Mouse (Mus musculus) adrenal gland (tissue): ENCODE results near the gene Lrrc71.

Experiments used
- intact Hi-C: fragments of 180-260 bp; cut with DNase I; formaldehyde crosslinking; loops from one replicate; pipeline ENCODE4 v1.15.1; 2025
- long read RNA-seq, 2 experiments: library from polyadenylated mRNA; unstranded; transcript quantifications; one replicate each; pipeline ENCODE4 v2.0.0; 2020; ENCODE audit warnings: borderline replicate concordance in 1 of 2; ENCODE audit not compliant: insufficient replicate concordance in 1 of 2

Lrrc71 gene
- long read RNA-seq, experiment 1: 0 reads
- long read RNA-seq, experiment 2: 0 reads

- intact Hi-C loops: no loop called here
Measured at GRCm38 (mm10) chr3:87748431-87748830, at the start of gene Lrrc71. Gene Lrrc71, minus strand, starts transcription at chr3:87748625.

- intact Hi-C loops: no loop called here
Measured at GRCm38 (mm10) chr3:87796736-87797334, 48.4 kb upstream of the Lrrc71 start, which contains the start of gene Insrr. Gene Insrr, plus strand, starts transcription at chr3:87796951.

- intact Hi-C loops: loop anchor here (2.0 kb wide), 1 partner anchor 21 kb away; no protein-coding TSS in a partner anchor
Measured at GRCm38 (mm10) chr3:87795336-87796277, 47.2 kb upstream of the Lrrc71 start.

DNA sequence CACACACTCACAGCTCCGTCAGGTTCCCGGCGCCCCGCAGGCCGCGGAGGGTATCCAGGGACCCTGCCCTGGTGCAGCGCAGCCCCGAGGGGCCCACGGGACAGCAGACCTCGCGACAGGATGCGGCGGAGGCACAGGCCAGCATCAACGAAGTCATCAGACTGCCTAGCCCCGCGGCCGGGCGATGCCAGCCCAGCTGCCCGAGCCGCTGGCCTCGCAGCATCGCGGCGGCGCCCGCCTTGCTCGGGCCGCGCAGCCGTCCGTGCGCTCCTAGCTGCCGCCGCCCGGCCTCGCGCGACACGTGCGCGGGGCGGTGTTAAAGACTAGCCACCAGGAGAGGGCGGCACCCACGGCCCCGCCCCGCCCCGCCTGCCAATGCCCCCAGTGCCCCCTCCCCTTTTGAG is 46.5 kb upstream of the Lrrc71 start, which contains the start of gene Ntrk1:
Gene Ntrk1 (minus strand): TSS at position 241 of the 404 bp plus-strand sequence.
- intact Hi-C loops: loop anchor here (2.0 kb wide), 1 partner anchor 22 kb away; no protein-coding TSS in a partner anchor

GRCm38 (mm10) chr3:87789768-87790167 is 41.3 kb upstream of the Lrrc71 start:
- intact Hi-C loops: no loop called here

DNA sequence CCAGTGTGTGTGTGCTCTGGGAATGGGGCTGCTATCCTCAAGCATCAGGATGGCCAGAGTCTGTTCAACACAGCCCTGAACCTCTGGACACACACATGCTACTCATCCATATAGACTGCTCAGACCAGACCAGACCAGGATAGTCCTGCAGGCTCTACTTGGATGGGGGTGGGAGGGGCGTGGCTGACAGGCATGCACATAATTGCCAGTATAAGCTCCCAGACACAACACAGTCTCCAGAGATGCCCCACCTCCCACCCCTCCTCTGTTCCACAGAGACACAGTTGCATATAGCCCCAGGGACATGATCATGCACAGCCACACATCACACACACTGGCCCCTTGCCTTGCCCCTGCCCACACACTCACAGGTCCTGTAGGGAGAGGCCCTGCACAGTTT is 40.8 kb upstream of the Lrrc71 start:
- intact Hi-C loops: no loop called here

GRCm38 (mm10) chr3:87785626-87786214 is 37.3 kb upstream of the Lrrc71 start:
- intact Hi-C loops: no loop called here

DNA sequence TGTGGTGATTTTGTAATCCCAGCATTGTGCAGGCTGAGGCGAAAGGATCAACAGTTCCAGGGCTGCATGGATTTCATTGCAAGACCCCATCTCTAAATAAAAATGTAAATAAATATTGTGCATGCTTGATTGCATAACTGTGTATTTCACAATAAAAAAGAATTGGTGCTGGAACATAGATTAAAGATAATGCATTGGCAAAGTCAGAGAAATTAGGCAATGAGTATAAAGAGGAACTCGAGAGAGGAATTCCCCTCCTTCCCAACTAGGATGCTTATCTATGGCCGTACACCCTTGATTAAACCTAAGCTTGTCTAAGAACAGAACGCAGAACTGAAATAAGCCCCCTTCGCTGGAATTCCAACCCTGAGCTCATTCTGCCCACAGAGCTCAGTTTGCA is 36.7 kb upstream of the Lrrc71 start:
- intact Hi-C loops: no loop called here

GRCm38 (mm10) chr3:87783282-87784023 is 35.0 kb upstream of the Lrrc71 start:
- intact Hi-C loops: no loop called here

DNA sequence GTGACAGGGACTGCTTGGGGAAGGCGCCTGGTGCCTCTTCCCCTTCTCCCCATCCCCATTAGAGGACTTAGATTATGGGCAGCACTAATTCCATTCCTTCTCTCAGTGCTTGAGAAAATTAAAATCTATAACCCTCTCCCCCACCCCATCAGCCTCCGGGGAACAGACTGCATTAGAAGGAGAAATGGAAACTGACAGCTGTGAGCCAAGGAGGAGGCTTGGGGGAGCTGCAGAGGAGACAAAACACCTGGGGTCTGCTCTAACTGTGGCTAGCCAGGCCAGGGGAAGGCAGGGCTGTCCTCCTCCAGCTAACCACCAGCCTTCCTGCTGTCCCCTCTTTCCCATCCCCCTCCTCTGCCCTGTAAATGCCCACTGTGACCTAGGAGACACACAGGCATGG is 30.7 kb upstream of the Lrrc71 start:
- intact Hi-C loops: no loop called here

- intact Hi-C loops: no loop called here
Measured at GRCm38 (mm10) chr3:87778283-87778682, 29.9 kb upstream of the Lrrc71 start.

DNA sequence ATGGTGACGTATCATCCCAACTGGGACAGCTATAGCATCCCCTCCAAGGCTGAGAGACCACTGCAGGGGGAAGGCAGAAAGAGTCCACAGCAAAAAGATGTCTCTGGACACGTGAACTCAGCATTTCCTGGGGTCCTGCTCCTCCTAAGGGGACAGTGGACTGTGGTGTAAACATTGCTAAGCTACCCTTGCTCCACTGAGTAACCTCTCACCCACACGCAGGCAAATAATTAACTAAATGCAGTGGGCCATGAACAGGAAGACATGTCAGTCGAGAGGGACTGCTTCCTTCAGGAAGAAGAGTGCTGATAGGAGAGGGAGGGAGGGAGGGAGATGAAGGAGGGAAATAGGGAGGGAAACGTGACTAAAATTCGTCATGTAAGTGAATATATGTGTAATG is 22.7 kb upstream of the Lrrc71 start:
- intact Hi-C loops: loop anchor here (2.0 to 5.0 kb wide), 2 partner anchors 46 to 66 kb away; no protein-coding TSS in a partner anchor

DNA sequence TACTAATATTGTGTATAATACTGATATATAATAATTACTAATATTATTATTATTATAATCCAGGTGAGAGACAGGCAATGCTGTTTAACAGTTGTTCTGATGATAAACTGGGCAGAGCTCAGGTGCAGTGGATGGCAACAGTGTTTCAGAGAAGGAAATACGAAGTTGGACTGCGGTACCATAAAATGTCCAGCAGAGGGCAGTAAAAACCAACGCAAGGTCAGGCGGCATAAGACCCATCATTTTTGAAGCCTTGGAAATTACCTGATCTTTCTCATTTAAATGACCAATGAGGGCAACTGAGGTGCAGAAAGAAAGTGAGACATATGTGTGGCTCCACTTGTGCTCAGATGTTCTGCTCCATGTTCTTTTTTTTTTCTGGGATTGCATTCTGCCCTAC is 21.9 kb upstream of the Lrrc71 start:
- intact Hi-C loops: loop anchor here (2.0 to 5.0 kb wide), 2 partner anchors 47 to 67 kb away; no protein-coding TSS in a partner anchor

GRCm38 (mm10) chr3:87769506-87769905 is 21.1 kb upstream of the Lrrc71 start:
- intact Hi-C loops: no loop called here

GRCm38 (mm10) chr3:87768844-87769243 is 20.4 kb upstream of the Lrrc71 start:
- intact Hi-C loops: no loop called here

GRCm38 (mm10) chr3:87768431-87768830 is 20.0 kb upstream of the Lrrc71 start:
- intact Hi-C loops: no loop called here

DNA sequence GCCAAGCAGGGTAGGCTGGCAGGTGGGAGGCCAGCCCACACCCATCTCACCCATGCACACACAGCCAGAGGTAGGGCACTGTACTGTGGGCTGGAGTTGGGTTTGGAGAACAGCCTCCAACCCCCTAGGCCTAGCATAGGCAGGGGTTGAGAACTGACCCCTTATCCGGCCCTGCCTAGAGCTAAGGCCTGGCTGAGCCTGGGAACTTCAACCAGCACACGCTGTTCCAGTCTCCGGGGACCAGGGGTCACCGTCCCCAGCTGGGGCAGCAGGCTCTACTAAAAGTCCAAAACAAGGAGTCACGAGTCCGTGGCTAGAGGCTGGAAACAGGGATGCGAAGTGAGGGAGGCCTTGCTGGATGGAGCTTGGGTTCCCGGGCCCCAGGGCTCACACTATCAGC is 19.3 kb upstream of the Lrrc71 start:
- intact Hi-C loops: no loop called here

DNA sequence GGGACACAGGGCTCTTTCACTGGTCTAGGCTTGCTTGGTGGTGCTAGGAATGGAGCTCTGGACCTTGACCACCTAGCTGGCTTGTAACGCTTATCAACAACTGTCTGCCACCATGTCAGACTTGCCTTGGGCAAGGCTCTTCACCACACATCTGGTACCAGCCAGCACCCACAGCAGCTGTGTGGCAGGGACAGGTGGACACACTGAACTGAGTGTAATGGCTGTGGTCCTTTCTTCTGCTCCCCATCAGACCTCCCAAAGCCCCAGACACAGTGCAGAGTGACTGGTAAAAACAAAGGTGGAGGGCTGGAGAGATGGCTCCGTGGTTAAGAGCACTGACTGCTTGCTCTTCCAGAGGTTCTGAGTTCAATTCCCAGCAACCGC is 17.9 kb upstream of the Lrrc71 start:
- intact Hi-C loops: no loop called here

- intact Hi-C loops: no loop called here
Measured at GRCm38 (mm10) chr3:87765631-87766283, 17.3 kb upstream of the Lrrc71 start.

- intact Hi-C loops: no loop called here
Measured at GRCm38 (mm10) chr3:87765091-87765490, 16.7 kb upstream of the Lrrc71 start.
